Mouse (Mus musculus): ENCODE measurements around the gene Bahd1.

GRCm38 (mm10) chr2:118898771-118899170, 1.4 kb upstream of the Bahd1 start:
- no peak for TF ChIP-seq GATA1 (IDR thresholded peaks at IDR 0.05; ENCODE audit: low read length)
- no peak for TF ChIP-seq TAL1 (IDR thresholded peaks at IDR 0.05; ENCODE audit: low read length)

Measured in erythroblast, embryonic 14.5 days (primary cell).